Mouse (Mus musculus): ENCODE measurements around the gene Ceacam9. TPM values are rescaled to one million over a fixed set of nuclear protein-coding genes. Genes with fewer than 3 reads are reported as not detected.

Ceacam9 gene
- not detected for polyA plus RNA-seq (2017; shearing (Covaris generic))

GRCm38 (mm10) chr7:16721629-16722028, at the start of gene Ceacam9:
Ceacam9 (plus strand) TSS chr7:16721929.

GRCm38 (mm10) chr7:16675605-16676004, 46.1 kb upstream of the Ceacam9 start, which contains the start of gene Ceacam15:
Ceacam15 (minus strand) TSS chr7:16675705.

GRCm38 (mm10) chr7:16738073-16738696, 16.5 kb downstream of the Ceacam9 start, which contains the start of gene Ap2s1:
Ap2s1 (plus strand) TSS chr7:16738410.

Other genes with a start within 250 kb of the Ceacam9 start
- not detected for gene Npas1, start 244.2 kb upstream of the Ceacam9 start, polyA plus RNA-seq (2017; shearing (Covaris generic))
- 3.4 TPM for gene Arhgap35, start 106.9 kb upstream of the Ceacam9 start, polyA plus RNA-seq (2017; shearing (Covaris generic))
- gene Ceacam15, start 46.2 kb upstream of the Ceacam9 start, polyA plus RNA-seq (2017; shearing (Covaris generic)), result 1.4 TPM
- 236 TPM for gene Ap2s1, start 16.5 kb downstream of the Ceacam9 start, polyA plus RNA-seq (2017; shearing (Covaris generic))
- gene Slc1a5, start 59.4 kb downstream of the Ceacam9 start, polyA plus RNA-seq (2017; shearing (Covaris generic)), result 56.6 TPM
- gene Strn4, start 94.0 kb downstream of the Ceacam9 start, polyA plus RNA-seq (2017; shearing (Covaris generic)), result 14.1 TPM
- 3.7 TPM for gene Fkrp, start 94.8 kb downstream of the Ceacam9 start, polyA plus RNA-seq (2017; shearing (Covaris generic))
- 247 TPM for gene Prkd2, start 121.0 kb downstream of the Ceacam9 start, polyA plus RNA-seq (2017; shearing (Covaris generic))
- gene Dact3, start 153.4 kb downstream of the Ceacam9 start, polyA plus RNA-seq (2017; shearing (Covaris generic)), result not detected
- gene Gng8, start 169.9 kb downstream of the Ceacam9 start, polyA plus RNA-seq (2017; shearing (Covaris generic)), result not detected
- 7.3 TPM for gene Ptgir, start 184.6 kb downstream of the Ceacam9 start, polyA plus RNA-seq (2017; shearing (Covaris generic))
- 73.4 TPM for gene Calm3, start 202.2 kb downstream of the Ceacam9 start, polyA plus RNA-seq (2017; shearing (Covaris generic))
- not detected for gene Pnmal2, start 222.8 kb downstream of the Ceacam9 start, polyA plus RNA-seq (2017; shearing (Covaris generic))
- gene Pnmal1, start 237.8 kb downstream of the Ceacam9 start, polyA plus RNA-seq (2017; shearing (Covaris generic)), result not detected